Mouse (Mus musculus) heart, embryonic 16.5 days (tissue): ENCODE measurements around the gene Hacd1. TPM values are rescaled to one million over a fixed set of nuclear protein-coding genes. Genes with fewer than 3 reads are reported as not detected.

ENCODE experiments used
- ATAC-seq: fragments of 200-750 bp; cut with Nextera tagmentation; replicated peaks from 2 replicates; pipeline ENCODE4 v1.8.0; 2017; ENCODE audit warnings: moderate number of reproducible peaks; ENCODE audit not compliant: insufficient read depth, low FRiP score; ENCODE audit errors: extremely low read depth
- H3K27ac ChIP-seq: fragments of 300-500 bp; sonication (generic); 2 replicates; pipeline ENCODE4 v1.5.1; 2014; ENCODE audit warnings: mild to moderate bottlenecking, low read length, control low read depth, moderate library complexity
- H3K27me3 ChIP-seq: fragments of 300-500 bp; sonication (generic); 2 replicates; pipeline ENCODE4 v1.6.1; 2014; ENCODE audit warnings: low read length, mixed read lengths; ENCODE audit not compliant: control insufficient read depth, insufficient read depth
- H3K36me3 ChIP-seq: fragments of 300-500 bp; sonication (generic); 2 replicates; pipeline ENCODE4 v1.6.1; 2014; ENCODE audit not compliant: control insufficient read depth, insufficient read depth
- H3K4me1 ChIP-seq: fragments of 300-500 bp; sonication (generic); 2 replicates; pipeline ENCODE4 v1.6.1; 2014; ENCODE audit warnings: low read length, mixed read lengths; ENCODE audit not compliant: control insufficient read depth, insufficient read depth
- H3K4me2 ChIP-seq: fragments of 300-500 bp; sonication (generic); 2 replicates; pipeline ENCODE4 v1.6.1; 2014; ENCODE audit warnings: low read depth, mild to moderate bottlenecking, control low read depth, low read length
- H3K4me3 ChIP-seq: fragments of 300-500 bp; sonication (generic); 2 replicates; pipeline ENCODE4 v1.5.1; 2014; ENCODE audit warnings: mild to moderate bottlenecking, control low read depth, low read length
- H3K9ac ChIP-seq: fragments of 300-500 bp; sonication (generic); 2 replicates; pipeline ENCODE4 v1.6.1; 2014; ENCODE audit warnings: low read length, control low read depth
- H3K9me3 ChIP-seq: fragments of 300-500 bp; sonication (generic); replicated peaks from 2 replicates; pipeline ENCODE4 v1.6.1; 2016; ENCODE audit warnings: low read length; ENCODE audit not compliant: control insufficient read depth
- WGBS: fragments of 180-500 bp; shearing (Covaris S2); extraction: QIAGEN DNeasy Blood & Tissue Kit; methylation state at CpG from one replicate; pipeline ENCODE4 v1.1.7; 2014; 5-methylcytosine and 5-hydroxymethylcytosine counted together
- polyA plus RNA-seq: library from polyadenylated mRNA; unstranded; fragments of >200 nt; fragmentation: Nextera tagmentation; extraction: Ambion mirVana; gene quantifications from 2 replicates; pipeline ENCODE4 v1.2.1, GENCODE M21; 2015

Gene Hacd1
- polyA plus RNA-seq, 1 experiment from 2014 or later, result 249 TPM

DNA sequence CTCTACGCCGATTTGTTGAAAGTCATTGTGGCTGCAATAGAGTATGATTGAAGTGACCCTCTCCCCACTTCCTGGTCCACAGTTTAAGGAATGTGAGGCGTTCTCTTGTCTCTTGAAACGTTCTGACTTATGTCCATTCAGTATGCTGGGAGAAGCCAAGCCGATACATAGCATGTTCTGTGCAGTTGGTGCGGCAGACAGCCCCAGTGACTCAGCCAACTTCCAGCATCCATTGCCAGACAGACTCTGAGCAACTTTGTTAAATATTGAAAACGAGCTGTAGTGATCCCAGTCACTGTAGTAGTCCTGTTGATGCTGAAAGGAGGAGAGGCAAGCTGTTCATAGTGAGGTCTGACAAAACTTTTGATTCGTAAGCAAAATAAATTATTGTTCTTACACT, 14.5 kb upstream of the Hacd1 start:
- H3K4me3 ChIP-seq, result no peak overlapping the region
- H3K36me3 ChIP-seq, result no peaks in the 10 kb centered on the region
- H3K4me2 ChIP-seq, result no peak overlapping the region
- 75% methylated on average over 8 of the region's 8 CpGs for WGBS
- H3K27ac ChIP-seq, result no peak overlapping the region
- H3K27me3 ChIP-seq, result no peaks in the 10 kb centered on the region
- no peaks in the 10 kb centered on the region for H3K9me3 ChIP-seq
- ATAC-seq, result no peak
- no peak overlapping the region for H3K9ac ChIP-seq
- peaks cover 11% of the 10 kb centered on the region for H3K4me1 ChIP-seq

DNA sequence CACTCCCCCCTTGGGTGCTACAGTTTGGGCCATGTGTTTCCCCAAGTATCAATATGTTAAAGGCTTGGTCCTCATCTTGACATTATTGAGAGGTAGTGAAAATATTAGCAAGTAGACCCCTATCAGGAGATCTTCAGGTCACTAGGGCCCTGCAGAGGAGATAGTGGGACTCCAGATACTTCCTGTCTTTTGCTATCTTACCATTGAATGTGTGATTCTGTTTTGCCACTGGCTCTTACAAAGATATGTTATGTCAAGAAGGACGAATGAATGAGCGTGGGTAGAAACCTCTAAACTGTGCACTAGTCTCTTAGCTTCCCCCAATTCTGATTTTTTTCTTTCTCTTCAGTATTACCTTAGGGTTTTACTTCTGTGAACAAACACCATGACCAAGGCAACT, 13.1 kb upstream of the Hacd1 start:
- whole genome bisulfite sequencing, result 84% methylated on average over 2 of the region's 2 CpGs
- H3K4me1 ChIP-seq, result peaks cover 4% of the 10 kb centered on the region
- H3K4me2 ChIP-seq, result no peak overlapping the region
- no peak overlapping the region for H3K9ac ChIP-seq
- no peak for ATAC-seq
- no peak overlapping the region for H3K4me3 ChIP-seq
- no peaks in the 10 kb centered on the region for H3K36me3 ChIP-seq
- H3K27ac ChIP-seq, result no peak overlapping the region
- H3K9me3 ChIP-seq, result no peaks in the 10 kb centered on the region
- no peaks in the 10 kb centered on the region for H3K27me3 ChIP-seq

DNA sequence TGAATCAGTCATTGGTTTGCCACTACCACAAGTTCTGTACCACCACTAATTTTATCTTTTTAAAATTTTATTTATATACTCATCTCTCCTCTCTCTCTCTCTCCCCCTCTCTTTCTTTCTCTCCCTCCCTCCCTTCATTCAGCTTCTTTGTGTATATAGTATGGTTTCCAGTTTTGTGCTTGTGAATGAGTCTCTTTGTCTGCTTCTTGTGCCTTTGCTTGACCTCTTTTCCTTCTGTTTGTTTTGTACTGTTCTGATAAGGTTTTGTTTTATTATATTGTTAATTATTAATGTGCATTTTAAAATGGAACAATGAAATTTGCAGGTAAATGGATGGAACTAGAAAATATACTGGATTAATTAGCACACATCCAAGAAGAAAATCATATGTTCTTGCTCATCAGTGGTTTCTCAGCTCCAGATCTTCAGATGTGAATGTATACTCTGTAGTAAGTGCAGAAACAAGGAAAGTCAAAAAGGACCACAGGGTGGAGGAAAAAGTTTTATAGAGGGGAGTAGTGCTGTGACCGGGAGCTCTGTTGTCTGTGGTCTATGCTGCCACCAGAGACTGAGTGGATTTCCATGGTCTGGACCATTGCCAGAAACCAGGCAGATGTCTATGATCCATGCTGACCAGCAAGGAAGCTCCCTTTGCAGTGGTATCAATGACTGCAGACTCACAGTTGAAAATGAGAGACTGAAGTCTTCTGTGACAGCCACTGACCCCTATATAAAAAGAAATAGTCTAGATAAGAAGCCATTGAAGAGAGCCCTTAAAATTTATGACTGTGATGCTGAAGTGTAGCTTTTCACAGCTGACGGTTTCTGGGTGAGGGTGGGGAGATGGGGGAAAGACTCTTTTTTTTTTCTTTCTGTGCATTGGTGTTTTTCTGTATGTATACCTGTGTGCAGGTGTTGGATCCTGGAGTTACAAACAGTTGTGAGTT, 10.0 kb upstream of the Hacd1 start:
- no peak overlapping the region for H3K27ac ChIP-seq
- H3K36me3 ChIP-seq, result no peaks in the 10 kb centered on the region
- ATAC-seq, result no peak
- no peak overlapping the region for H3K4me2 ChIP-seq
- no peaks in the 10 kb centered on the region for H3K9me3 ChIP-seq
- H3K4me1 ChIP-seq, result no peaks in the 10 kb centered on the region
- H3K4me3 ChIP-seq, result no peak overlapping the region
- H3K27me3 ChIP-seq, result no peaks in the 10 kb centered on the region
- WGBS, result 40% methylated on average over 2 of the region's 2 CpGs
- no peak overlapping the region for H3K9ac ChIP-seq

DNA sequence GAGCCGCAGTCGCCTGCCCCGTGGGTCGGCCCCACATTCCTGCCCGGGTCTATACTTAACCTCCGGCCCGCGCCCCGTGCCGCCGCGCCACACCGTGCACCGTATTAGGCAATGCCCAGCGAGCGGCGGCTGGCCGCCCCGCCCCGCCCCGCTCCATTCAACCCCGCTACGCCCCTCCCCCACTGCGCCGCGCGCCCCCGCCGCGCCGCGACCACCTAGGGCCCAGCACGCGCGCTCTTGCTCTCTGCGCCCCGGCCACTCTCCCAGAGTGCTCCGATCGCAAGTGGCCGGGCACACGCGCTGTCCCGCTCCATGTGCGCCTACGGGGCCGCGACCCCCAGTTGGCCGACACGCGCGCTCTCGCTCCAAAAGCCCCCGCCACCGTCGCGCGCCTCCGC, 768 bp downstream of the Hacd1 start:
- ATAC-seq, result peak; percentile 93
- H3K4me1 ChIP-seq, result peaks cover 11% of the 10 kb centered on the region
- no peaks in the 10 kb centered on the region for H3K36me3 ChIP-seq
- H3K27me3 ChIP-seq, result no peaks in the 10 kb centered on the region
- H3K9me3 ChIP-seq, result no peaks in the 10 kb centered on the region
- H3K4me2 ChIP-seq, result peak overlapping the region; percentile 64
- H3K9ac ChIP-seq, result peak overlapping the region; percentile 90
- H3K4me3 ChIP-seq, result peak overlapping the region; percentile 90
- 2% methylated on average over 40 of the region's 58 CpGs for WGBS
- peak overlapping the region; percentile 99 for H3K27ac ChIP-seq

DNA sequence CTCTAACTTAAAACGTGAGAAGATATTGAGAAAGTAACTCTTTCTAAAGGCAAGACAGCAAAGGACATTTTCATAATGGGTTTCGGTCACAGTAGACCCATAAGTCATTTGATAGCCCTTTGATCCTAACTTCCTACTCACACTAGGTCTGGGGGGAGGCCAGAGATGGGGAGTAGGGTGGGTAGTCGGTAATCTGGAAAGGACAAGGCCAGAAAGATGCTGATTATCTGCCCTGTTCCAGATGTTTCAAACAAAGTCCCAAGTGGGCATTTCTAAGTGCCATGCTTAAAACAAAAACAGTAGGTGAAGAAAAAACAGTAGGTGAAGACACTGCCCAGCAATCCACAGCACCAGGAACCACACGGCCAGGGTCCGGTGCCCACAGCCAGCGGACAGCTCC, 1.2 kb downstream of the Hacd1 start:
- Histone ChIP-seq H3K27ac (peak overlapping the region; percentile 99), H3K4me2 (peak overlapping the region; percentile 64), H3K4me3 (peak overlapping the region; percentile 90), H3K27me3 (no peaks in the 10 kb centered on the region), H3K4me1 (peaks cover 11% of the 10 kb centered on the region), H3K9ac (peak overlapping the region; percentile 90), H3K9me3 (no peaks in the 10 kb centered on the region), H3K36me3 (no peaks in the 10 kb centered on the region)
- no peak for ATAC-seq
- WGBS, result 7% methylated on average over 6 of the region's 6 CpGs

DNA sequence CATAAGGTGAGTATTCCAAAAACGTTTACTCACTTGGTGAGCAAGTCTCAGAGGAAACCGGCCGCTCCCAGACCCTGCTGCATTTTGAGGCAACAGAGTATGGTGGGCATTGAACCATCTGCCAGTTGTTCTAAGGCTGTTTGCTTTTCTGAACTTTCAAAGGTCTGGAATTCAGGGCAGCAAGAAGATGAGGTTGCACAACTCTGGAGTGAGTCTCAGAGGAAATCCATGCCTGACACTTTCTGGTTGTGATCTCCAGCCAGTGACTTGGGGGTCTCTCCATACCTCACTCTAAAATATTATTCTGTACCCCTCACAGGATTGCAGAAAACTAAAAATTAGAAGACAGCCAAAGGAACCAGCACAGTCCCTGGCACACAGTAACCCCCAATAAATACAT, 1.8 kb downstream of the Hacd1 start:
- WGBS, result 55% methylated on average over 3 of the region's 3 CpGs
- H3K9ac ChIP-seq, result peak overlapping the region; percentile 61
- peak overlapping the region; percentile 58 for H3K27ac ChIP-seq
- no peaks in the 10 kb centered on the region for H3K27me3 ChIP-seq
- peaks cover 11% of the 10 kb centered on the region for H3K4me1 ChIP-seq
- H3K4me3 ChIP-seq, result peak overlapping the region; percentile 35
- H3K36me3 ChIP-seq, result no peaks in the 10 kb centered on the region
- no peaks in the 10 kb centered on the region for H3K9me3 ChIP-seq
- peak overlapping the region; percentile 64 for H3K4me2 ChIP-seq
- ATAC-seq, result no peak

DNA sequence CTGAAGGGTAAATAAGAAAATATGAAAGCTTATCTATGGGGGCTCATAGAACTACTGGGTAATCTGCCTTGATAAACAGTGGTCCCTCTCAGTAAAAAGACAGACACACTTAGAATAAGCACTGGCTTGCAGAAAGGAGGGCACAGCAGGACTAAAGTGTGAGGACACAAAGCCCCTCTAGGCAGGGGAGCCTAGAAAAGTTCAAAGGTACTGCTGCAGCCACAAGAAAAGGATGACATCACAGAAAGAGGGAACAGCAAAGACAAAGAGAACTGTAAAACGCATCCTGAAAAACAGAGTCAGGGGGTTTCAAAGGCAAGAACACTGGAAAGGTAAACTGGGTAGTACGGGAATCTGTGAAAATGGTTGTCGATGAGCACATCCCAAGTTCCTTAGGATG, 2.3 kb downstream of the Hacd1 start:
- Histone ChIP-seq H3K9ac (peak overlapping the region; percentile 61; the same call in 1 of the 2 replicates), H3K4me2 (peak overlapping the region; percentile 64), H3K27me3 (no peaks in the 10 kb centered on the region), H3K4me3 (peak overlapping the region; percentile 35), H3K9me3 (no peaks in the 10 kb centered on the region), H3K27ac (no peak overlapping the region), H3K36me3 (no peaks in the 10 kb centered on the region), H3K4me1 (peaks cover 14% of the 10 kb centered on the region)
- ATAC-seq, result no peak
- WGBS, result 65% methylated on average over 3 of the region's 3 CpGs

DNA sequence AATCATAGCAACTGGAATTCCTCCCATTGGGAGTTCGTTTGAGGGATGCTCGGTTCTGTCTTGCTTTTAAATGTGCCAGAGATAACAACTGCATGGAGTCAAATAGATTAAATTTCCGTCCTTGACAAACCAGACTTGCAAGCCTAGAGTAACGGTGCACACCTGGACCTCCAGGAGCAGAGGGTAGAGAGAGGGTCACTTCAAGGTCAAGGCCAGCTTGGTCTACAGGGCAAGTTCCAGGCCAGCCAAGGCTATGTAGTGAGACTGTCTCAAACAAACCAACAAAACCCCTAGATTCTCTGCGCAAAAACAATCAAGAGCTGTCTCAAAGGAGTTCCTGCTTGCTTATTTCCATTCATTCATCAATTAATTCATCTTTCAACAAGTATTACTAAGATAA, 7.1 kb downstream of the Hacd1 start:
- peaks cover 10% of the 10 kb centered on the region for H3K4me1 ChIP-seq
- H3K9me3 ChIP-seq, result no peaks in the 10 kb centered on the region
- 54% methylated on average over 5 of the region's 5 CpGs for whole genome bisulfite sequencing
- no peak for ATAC-seq
- H3K27ac ChIP-seq, result peak overlapping the region; percentile 33
- no peaks in the 10 kb centered on the region for H3K27me3 ChIP-seq
- H3K4me2 ChIP-seq, result no peak overlapping the region
- H3K9ac ChIP-seq, result no peak overlapping the region
- no peak overlapping the region for H3K4me3 ChIP-seq
- no peaks in the 10 kb centered on the region for H3K36me3 ChIP-seq

DNA sequence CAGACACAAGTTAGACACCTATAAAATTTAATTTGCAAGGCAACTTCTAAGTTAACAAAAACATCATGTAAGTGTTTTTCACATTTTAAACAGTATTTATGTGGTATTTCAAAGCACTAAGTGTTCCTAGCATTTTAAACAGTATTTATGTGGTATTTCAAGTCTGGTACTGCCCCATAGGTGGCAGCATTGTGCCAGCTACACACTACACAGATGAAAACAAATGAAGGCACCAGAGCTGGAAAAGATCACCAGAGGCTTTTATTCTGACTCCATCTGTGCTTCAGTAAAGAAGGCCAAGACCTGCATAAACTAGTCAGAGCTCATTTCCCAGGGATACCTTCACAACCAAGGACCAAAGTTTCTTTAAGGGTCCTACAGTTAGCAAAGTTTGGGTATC, 7.6 kb downstream of the Hacd1 start:
- Histone ChIP-seq H3K4me2 (no peak overlapping the region), H3K9me3 (no peaks in the 10 kb centered on the region), H3K4me3 (no peak overlapping the region), H3K4me1 (peaks cover 7% of the 10 kb centered on the region), H3K36me3 (no peaks in the 10 kb centered on the region), H3K27me3 (no peaks in the 10 kb centered on the region), H3K27ac (peak overlapping the region; percentile 33), H3K9ac (no peak overlapping the region)
- ATAC-seq, result no peak; the same call in 1 of the 2 replicates
